Mouse (Mus musculus): ENCODE data around the gene Mfsd14a.
A peak's percentile ranks its signal among the peaks of the same experiment; 100 is the strongest.

Gene Mfsd14a

GRCm38 (mm10) chr3:116653278-116653945 is 9.1 kb downstream of the Mfsd14a start:
- DNase-seq (ENCODE audit: inconsistent ontology term), result no peak

GRCm38 (mm10) chr3:116652033-116652446 is 10.4 kb downstream of the Mfsd14a start:
- peak; percentile 83 for DNase-seq (ENCODE audit: inconsistent ontology term)

GRCm38 (mm10) chr3:116650698-116651097 is 11.8 kb downstream of the Mfsd14a start:
- no peak for DNase-seq (ENCODE audit: inconsistent ontology term)

GRCm38 (mm10) chr3:116648805-116649204 is 13.7 kb downstream of the Mfsd14a start:
- no peak for DNase-seq (ENCODE audit: inconsistent ontology term)

- no peak for DNase-seq (ENCODE audit: inconsistent ontology term)
These were observed 16.1 kb downstream of the Mfsd14a start for GRCm38 (mm10) chr3:116646387-116646786.

- DNase-seq (ENCODE audit: inconsistent ontology term), result no peak
These were observed 20.1 kb downstream of the Mfsd14a start for GRCm38 (mm10) chr3:116642373-116642772.

- DNase-seq (ENCODE audit: inconsistent ontology term), result no peak
These were observed 20.6 kb downstream of the Mfsd14a start for GRCm38 (mm10) chr3:116641811-116642371.

- no peak for DNase-seq (ENCODE audit: inconsistent ontology term)
These were observed 22.5 kb downstream of the Mfsd14a start for GRCm38 (mm10) chr3:116640024-116640423.

- no peak for DNase-seq (ENCODE audit: inconsistent ontology term)
These were observed 23.9 kb downstream of the Mfsd14a start for GRCm38 (mm10) chr3:116638572-116638971.

GRCm38 (mm10) chr3:116637693-116638476 is 24.6 kb downstream of the Mfsd14a start:
- no peak for DNase-seq (ENCODE audit: inconsistent ontology term)

GRCm38 (mm10) chr3:116635799-116636198 is 26.7 kb downstream of the Mfsd14a start:
- no peak for DNase-seq (ENCODE audit: inconsistent ontology term)

- DNase-seq (ENCODE audit: inconsistent ontology term), result no peak
These were observed 27.6 kb downstream of the Mfsd14a start for GRCm38 (mm10) chr3:116634853-116635252.

GRCm38 (mm10) chr3:116634091-116634490 is 28.4 kb downstream of the Mfsd14a start:
- no peak for DNase-seq (ENCODE audit: inconsistent ontology term)

GRCm38 (mm10) chr3:116632971-116633370 is 29.5 kb downstream of the Mfsd14a start:
- DNase-seq (ENCODE audit: inconsistent ontology term), result no peak

- DNase-seq (ENCODE audit: inconsistent ontology term), result no peak
These were observed 31.0 kb downstream of the Mfsd14a start for GRCm38 (mm10) chr3:116631459-116631858.

GRCm38 (mm10) chr3:116622641-116623040 is 39.8 kb downstream of the Mfsd14a start:
- no peak for DNase-seq (ENCODE audit: inconsistent ontology term)

GRCm38 (mm10) chr3:116620636-116621370 is 41.7 kb downstream of the Mfsd14a start:
- no peak for DNase-seq (ENCODE audit: inconsistent ontology term)

GRCm38 (mm10) chr3:116618855-116619254 is 43.6 kb downstream of the Mfsd14a start:
- DNase-seq (ENCODE audit: inconsistent ontology term), result no peak

GRCm38 (mm10) chr3:116615318-116616068 is 47.0 kb downstream of the Mfsd14a start:
- DNase-seq (ENCODE audit: inconsistent ontology term), result no peak

GRCm38 (mm10) chr3:116614295-116614892 is 48.1 kb downstream of the Mfsd14a start, which contains the start of gene Trmt13:
TSS of gene Trmt13 (minus strand) at chr3:116614587.
- DNase-seq (ENCODE audit: inconsistent ontology term), result no peak

GRCm38 (mm10) chr3:116604570-116604969 is 57.9 kb downstream of the Mfsd14a start:
- no peak for DNase-seq (ENCODE audit: inconsistent ontology term)

Measured in Muller cell, postnatal 12 days (primary cell).